Mouse (Mus musculus): Measurements from ENCODE around the gene Tmem208. TPM values are rescaled to one million over a fixed set of nuclear protein-coding genes. Genes with fewer than 3 reads are reported as not detected.

Gene Tmem208
- total and polyA plus RNA-seq, 3 experiments, result 94.5 to 149 TPM; not detected in 1

DNA sequence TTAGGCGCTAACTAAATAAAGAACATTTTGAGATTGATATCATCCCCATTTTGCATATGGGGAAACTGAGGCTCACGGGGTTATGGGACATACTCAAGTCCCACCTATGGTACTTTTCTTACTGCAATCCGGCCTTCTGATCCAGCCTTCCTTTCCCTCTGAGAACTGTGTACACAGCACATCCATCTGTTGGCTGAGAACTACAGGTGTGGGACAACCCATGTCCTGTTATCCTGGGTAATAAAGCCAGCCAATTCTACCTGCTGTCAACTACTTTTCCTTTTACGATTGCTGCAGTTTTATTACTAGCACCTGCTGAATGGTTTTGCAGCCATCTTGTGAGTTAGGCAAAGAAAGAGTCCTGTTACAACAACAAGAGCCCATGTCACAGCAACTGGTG is 28.4 kb downstream of the Tmem208 start:
- no peak overlapping the region for H3K4me3 ChIP-seq (ENCODE audit: control insufficient read depth in 1 of 2, insufficient read depth in 1 of 2, low read depth in 2 of 2, low read length in 2 of 2)
- peaks cover 4 to 6% of the 10 kb centered on the region in 2 experiments; a peak in 2 of 4 replicates for H3K27me3 ChIP-seq (ENCODE audit: control insufficient read depth in 1 of 2, insufficient read depth in 2 of 2, low read length in 2 of 2)
- no peak overlapping the region for H3K27ac ChIP-seq (ENCODE audit: control insufficient read depth, low read depth, low read length)
- no peaks in the 10 kb centered on the region for H3K36me3 ChIP-seq (ENCODE audit: control insufficient read depth in 1 of 2, insufficient read depth in 2 of 2, low read length in 2 of 2)
- no peak for DNase-seq (ENCODE audit: low read depth, low spot score)
- no peak overlapping the region for H3K9ac ChIP-seq (ENCODE audit: control insufficient read depth, low read depth, low read length, poor library complexity, severe bottlenecking)
- no peak for TF ChIP-seq MXI1 (IDR thresholded peaks at IDR 0.05; ENCODE audit: low read depth, low read length)
- no peak for TF ChIP-seq ZMIZ1 (IDR thresholded peaks at IDR 0.05; ENCODE audit: low read depth, low read length)
- no peak for TF ChIP-seq SMC3 (IDR thresholded peaks at IDR 0.05; ENCODE audit: low read depth, low read length)
- TF ChIP-seq CHD1 (IDR thresholded peaks at IDR 0.05; ENCODE audit: low read depth, low read length), result no peak
- TF ChIP-seq ETS1 (IDR thresholded peaks at IDR 0.05; ENCODE audit: low read depth, low read length), result no peak
- TF ChIP-seq MEF2A (IDR thresholded peaks at IDR 0.05; ENCODE audit: extremely low read depth, insufficient replicate concordance, low read depth, low read length, poor library complexity, severe bottlenecking), result no peak
- TF ChIP-seq ELF1 (IDR thresholded peaks at IDR 0.05; ENCODE audit: low read depth, low read length), result no peak
- TF ChIP-seq MYC (IDR thresholded peaks at IDR 0.05; ENCODE audit: low read depth, low read length), result no peak
- no peak for TF ChIP-seq NRF1 (IDR thresholded peaks at IDR 0.05; ENCODE audit: insufficient read depth, low read depth, low read length, poor library complexity, severe bottlenecking)
- TF ChIP-seq MAZ (IDR thresholded peaks at IDR 0.05; ENCODE audit: low read depth, low read length), result no peak
- no peak for TF ChIP-seq GATA1 (IDR thresholded peaks at IDR 0.05; ENCODE audit: low read depth, low read length)
- no peaks in the 10 kb centered on the region for H3K79me2 ChIP-seq (ENCODE audit: control insufficient read depth, insufficient read depth, low read length, poor library complexity)
- H3K4me1 ChIP-seq (ENCODE audit: control insufficient read depth in 1 of 2, insufficient read depth in 2 of 2, low read length in 2 of 2), result no peaks in the 10 kb centered on the region
- no peaks in the 10 kb centered on the region for H3K9me3 ChIP-seq (replicated peaks; ENCODE audit: insufficient read depth, low read length)

DNA sequence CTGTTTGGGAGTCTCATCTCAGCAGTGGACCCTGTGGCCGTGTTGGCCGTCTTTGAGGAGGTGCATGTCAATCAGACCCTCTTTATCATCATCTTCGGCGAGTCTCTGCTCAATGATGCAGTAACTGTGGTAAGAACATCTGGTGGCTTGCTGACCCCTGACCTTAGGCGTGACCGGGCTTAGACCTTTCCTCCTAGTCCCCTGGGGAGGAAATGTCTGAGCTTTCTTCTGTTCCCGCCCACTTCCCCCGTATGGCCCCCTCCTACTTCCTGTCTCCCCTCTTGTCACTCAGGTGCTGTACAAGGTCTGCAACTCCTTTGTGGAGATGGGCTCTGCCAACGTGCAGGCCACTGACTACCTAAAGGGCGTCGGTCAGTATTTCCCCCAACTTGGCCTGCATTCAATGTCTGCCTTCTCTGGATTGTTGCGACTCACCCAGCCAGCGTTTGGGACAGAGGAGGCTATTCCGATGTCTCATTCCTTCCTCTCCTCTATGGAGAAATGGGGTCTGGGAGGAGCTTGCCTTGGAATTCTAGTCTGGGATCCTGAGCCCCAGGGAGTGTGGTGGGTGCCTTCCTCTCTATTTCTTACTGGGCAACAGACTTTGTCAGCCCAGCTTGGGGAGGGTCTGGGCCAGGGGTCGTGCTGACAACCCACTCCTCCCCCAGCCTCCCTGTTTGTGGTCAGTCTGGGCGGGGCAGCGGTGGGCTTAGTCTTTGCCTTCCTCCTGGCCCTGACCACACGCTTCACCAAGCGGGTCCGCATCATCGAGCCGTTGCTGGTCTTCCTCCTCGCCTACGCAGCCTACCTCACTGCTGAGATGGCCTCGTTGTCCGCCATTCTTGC is 29.2 kb downstream of the Tmem208 start:
- Histone ChIP-seq H3K79me2 (ENCODE audit: control insufficient read depth, insufficient read depth, low read length, poor library complexity) (no peaks in the 10 kb centered on the region), H3K4me1 (ENCODE audit: control insufficient read depth in 1 of 2, insufficient read depth in 2 of 2, low read length in 2 of 2) (no peaks in the 10 kb centered on the region), H3K27ac (ENCODE audit: control insufficient read depth, low read depth, low read length) (no peak overlapping the region), H3K9ac (ENCODE audit: control insufficient read depth, low read depth, low read length, poor library complexity, severe bottlenecking) (no peak overlapping the region), H3K36me3 (ENCODE audit: control insufficient read depth in 1 of 2, insufficient read depth in 2 of 2, low read length in 2 of 2) (no peaks in the 10 kb centered on the region), H3K27me3 (ENCODE audit: control insufficient read depth in 1 of 2, insufficient read depth in 2 of 2, low read length in 2 of 2) (0 out of 4 replicates have a peak, but pooled peaks cover 0 to under 1% of the 10 kb centered on the region in 2 experiments), H3K9me3 (replicated peaks; ENCODE audit: insufficient read depth, low read length) (no peaks in the 10 kb centered on the region), H3K4me3 (ENCODE audit: control insufficient read depth in 1 of 2, insufficient read depth in 1 of 2, low read depth in 2 of 2, low read length in 2 of 2) (no peak overlapping the region)
- TF ChIP-seq TBP (IDR thresholded peaks at IDR 0.05; ENCODE audit: low read depth, low read length) (no peak), RAD21 (IDR thresholded peaks at IDR 0.05; ENCODE audit: low read depth, low read length) (no peak), MAZ (IDR thresholded peaks at IDR 0.05; ENCODE audit: low read depth, low read length) (no peak), ETS1 (IDR thresholded peaks at IDR 0.05; ENCODE audit: low read depth, low read length) (no peak), MYB (IDR thresholded peaks at IDR 0.05; ENCODE audit: low read depth, low read length) (no peak), POLR2A (IDR thresholded peaks at IDR 0.05; ENCODE audit: control insufficient read depth in 1 of 2, insufficient read depth in 1 of 2, low read depth in 1 of 2, low read length in 2 of 2, poor library complexity in 1 of 2) (no peak), TCF12 (IDR thresholded peaks at IDR 0.05; ENCODE audit: low read depth, low read length) (no peak), HCFC1 (IDR thresholded peaks at IDR 0.05; ENCODE audit: low read depth, low read length) (no peak)
- DNase-seq (ENCODE audit: low read depth, low spot score), result no peak
